16 mouse cellular contexts compared by ENCODE assay signal in genomic region chr2:93732658-93733057, GRCm38 (mm10).
"Had no signal": no experiment of that assay in that cellular context is flagged by ENCODE, and none has a peak within 500 bp of the region (broad histone marks: within the 10 kb centered on the region; RNA-seq: fewer than 3 reads in every experiment).

No protein-coding gene starts in this region.

- H3K9ac ChIP-seq: liver, embryonic 12.5 days; lung, embryonic 14.5 days; neural tube, embryonic 15.5 days had no signal

- H3K4me2 ChIP-seq: liver, embryonic 12.5 days; lung, embryonic 14.5 days; neural tube, embryonic 15.5 days had no signal

- H3K4me3 ChIP-seq: layer of hippocampus, adult 2 months; liver, embryonic 12.5 days; midbrain, embryonic 10.5 days; myocyte; neural tube, embryonic 15.5 days had no signal

- H3K27ac ChIP-seq: kidney, postnatal 0 days; layer of hippocampus, adult 2 months; liver, embryonic 12.5 days; midbrain, embryonic 10.5 days; neural tube, embryonic 15.5 days had no signal

- H3K27me3 ChIP-seq: liver, embryonic 12.5 days; neural tube, embryonic 15.5 days had no signal

- ATAC-seq: liver, embryonic 12.5 days had no signal

- H3K4me1 ChIP-seq: liver, embryonic 12.5 days; neural tube, embryonic 15.5 days had no signal

- DNase-seq: kidney, adult 9 months; kidney, postnatal 36 days; lung, embryonic 14.5 days; lung, postnatal 10 days; lung, postnatal 4 days; midbrain, embryonic 14.5 days; right cerebral cortex, postnatal 4 days; spleen, adult 18-20 months; thymus, adult 18-20 months; thymus, postnatal 14 days had no signal

- H3K9me3 ChIP-seq: liver, embryonic 12.5 days; midbrain, embryonic 10.5 days; neural tube, embryonic 15.5 days had no signal
